Mouse (Mus musculus): ENCODE measurements around the gene Edn3.

DNA sequence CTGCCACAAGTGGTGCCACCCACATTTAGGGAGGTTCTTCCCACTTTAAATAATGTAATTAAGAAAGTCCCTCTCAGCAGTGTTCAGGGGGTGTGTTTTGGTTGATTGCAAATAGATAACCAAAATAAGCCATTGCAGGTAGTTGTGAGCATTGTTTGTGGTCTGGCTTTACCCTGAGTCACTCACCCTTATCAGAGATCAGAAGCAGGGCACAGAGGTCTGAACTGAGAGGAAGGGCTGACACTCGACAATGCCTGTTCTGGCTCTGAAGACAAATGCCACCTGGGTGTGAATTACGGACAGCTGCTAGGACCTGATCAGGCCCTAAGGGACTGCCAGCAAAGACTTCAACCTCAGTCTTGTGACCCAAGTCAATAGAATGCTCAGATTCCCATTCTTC, 47.5 kb downstream of the Edn3 start:
- TF ChIP-seq CTCF (IDR thresholded peaks at IDR 0.05; ENCODE audit: borderline replicate concordance, insufficient read depth, low read length) (no peak), POLR2A (IDR thresholded peaks at IDR 0.05; ENCODE audit: low read depth, low read length) (no peak)

Data from embryonic fibroblast, embryonic 13.5 days (primary cell).